In genomic region chr11:19016481-19017220, GRCm38 (mm10) we compare ENCODE assay signal across 8 mouse cellular contexts. TPM values are rescaled to one million over a fixed set of nuclear protein-coding genes. Genes with fewer than 3 reads are reported as not detected.
DNase-seq lines count a peak whose midpoint lies in the region; ATAC-seq and TF ChIP-seq lines count a peak whose summit lies in the region.

No protein-coding gene starts in this region.

- TF ChIP-seq EP300 in lung, postnatal 0 days (IDR thresholded peaks at IDR 0.05), result no peak

- DNase-seq in cerebellum, postnatal 14 days, result peak; percentile 28 to 53
- DNase-seq in cerebellum, adult 11-12 months, result no peak
- DNase-seq in NIH3T3 (ENCODE audit: low read depth), result peak; percentile 59
- no peak for DNase-seq in lung, postnatal 0 days (ENCODE audit: low spot score)
- DNase-seq in left cerebral cortex, adult 18-20 months (ENCODE audit: low spot score in 2 of 2), result no peak
- DNase-seq in right cerebral cortex, postnatal 25 days, result no peak

- WGBS in heart, embryonic 16.5 days, result under 1% methylated on average over 10 of the region's 10 CpGs
- 3% methylated on average over 10 of the region's 10 CpGs for WGBS in lung, postnatal 0 days

- H3K27ac ChIP-seq in heart, embryonic 16.5 days (ENCODE audit: low read length), result peak overlapping the region; percentile 90
- H3K27ac ChIP-seq in lung, postnatal 0 days (ENCODE audit: low read length), result peak overlapping the region; percentile 85

- peak overlapping the region; percentile 89 for H3K4me2 ChIP-seq in heart, embryonic 16.5 days (ENCODE audit: low read depth, low read length)
- peak overlapping the region; percentile 76 for H3K4me2 ChIP-seq in lung, postnatal 0 days (replicated peaks; ENCODE audit: low read depth, low read length)

- H3K4me3 ChIP-seq in heart, embryonic 16.5 days (ENCODE audit: low read length), result peak overlapping the region; percentile 69
- peak overlapping the region; percentile 64 for H3K4me3 ChIP-seq in lung, postnatal 0 days (ENCODE audit: low read depth, low read length)

- H3K36me3 ChIP-seq in heart, embryonic 16.5 days (ENCODE audit: control insufficient read depth, insufficient read depth), result peaks cover 4% of the 10 kb centered on the region; the same call in 1 of the 2 replicates
- H3K36me3 ChIP-seq in lung, postnatal 0 days (ENCODE audit: insufficient read depth, low read length), result no peaks in the 10 kb centered on the region

- peak overlapping the region; percentile 100 for H3K9ac ChIP-seq in heart, embryonic 16.5 days (ENCODE audit: low read length)
- peak overlapping the region; percentile 86 for H3K9ac ChIP-seq in lung, postnatal 0 days (replicated peaks; ENCODE audit: low read depth)

- no peaks in the 10 kb centered on the region for H3K27me3 ChIP-seq in heart, embryonic 16.5 days (ENCODE audit: control insufficient read depth, insufficient read depth, low read length)
- H3K27me3 ChIP-seq in lung, postnatal 0 days (replicated peaks; ENCODE audit: insufficient read depth, low read length), result peaks cover 11% of the 10 kb centered on the region; the same call in 1 of the 2 replicates

- no peak for ATAC-seq in heart, embryonic 16.5 days (replicated peaks; ENCODE audit: extremely low read depth, insufficient read depth, low FRiP score)
- ATAC-seq in lung, postnatal 0 days, result no peak
- no peak for ATAC-seq in megakaryocyte-erythroid progenitor cell, adult 5-6 weeks (replicated peaks; ENCODE audit: low FRiP score, low TSS enrichment, poor library complexity, severe bottlenecking)

- H3K9me3 ChIP-seq in heart, embryonic 16.5 days (replicated peaks; ENCODE audit: control insufficient read depth, low read length), result no peaks in the 10 kb centered on the region
- no peaks in the 10 kb centered on the region for H3K9me3 ChIP-seq in lung, postnatal 0 days (ENCODE audit: low read length)

- H3K4me1 ChIP-seq in heart, embryonic 16.5 days (ENCODE audit: control insufficient read depth, insufficient read depth, low read length), result peaks cover 19% of the 10 kb centered on the region
- H3K4me1 ChIP-seq in lung, postnatal 0 days (ENCODE audit: insufficient read depth, low read depth, low read length), result peaks cover 6% of the 10 kb centered on the region; the same call in 1 of the 2 replicates

- TF ChIP-seq CTCF in lung, postnatal 0 days (IDR thresholded peaks at IDR 0.05), result no peak

RNA-seq across cellular contexts. Expression of gene Meis1, which starts 2.1 kb away (rescaled TPM):
- 59.8 and 61.6 TPM in 2 replicates for polyA plus RNA-seq in heart, embryonic 16.5 days (2015; fragmentation: Nextera tagmentation; extraction: Ambion mirVana)
- 39.6 and 44.9 TPM in 2 replicates for polyA plus RNA-seq in lung, postnatal 0 days (2015; fragmentation: Nextera tagmentation; extraction: Ambion mirVana)
- 1 to 10 TPM; 5.2 to 7.9 TPM for total RNA-seq in left cerebral cortex, adult 18-20 months (2021)
- total RNA-seq in megakaryocyte-erythroid progenitor cell, adult 5-6 weeks (2014; fragmentation: Nextera tagmentation), result 14.5 and 20.7 TPM in 2 replicates
- 19.9 and 45.5 TPM in 2 replicates for total RNA-seq in megakaryocyte-erythroid progenitor cell, adult 5-6 weeks (2017)

Comparison
In these comparisons a context has a peak if more than half of its experiments do, and no peak if none do; other contexts are left out.
1. DNase-seq: peak in cerebellum, postnatal 14 days (2 of 2) and NIH3T3 (single experiment); none in cerebellum, adult 11-12 months (single experiment), lung, postnatal 0 days (single experiment), left cerebral cortex, adult 18-20 months (0 of 2) and right cerebral cortex, postnatal 25 days (single experiment).